Mouse (Mus musculus) adrenal gland, postnatal 14 days (tissue): Measurements from ENCODE around the gene Ccser1. TPM values are rescaled to one million over a fixed set of nuclear protein-coding genes. Genes with fewer than 3 reads are reported as not detected.
"Not testable (repeated sequence)": the region's sequence is repeated elsewhere in the genome, so short reads cannot be mapped to it uniquely, and the experiment has no call there.

Source experiments
- DNase-seq: peaks from one replicate; pipeline ENCODE4 v3.0.0; 2021; ENCODE audit warnings: mixed read lengths
- total RNA-seq: library from RNA; stranded (reverse); gene quantifications from 2 replicates; pipeline ENCODE4 v1.2.3, GENCODE M21; 2021

Ccser1 gene
- total RNA-seq, 1 experiment from 2014 or later: 3.8 TPM

DNA sequence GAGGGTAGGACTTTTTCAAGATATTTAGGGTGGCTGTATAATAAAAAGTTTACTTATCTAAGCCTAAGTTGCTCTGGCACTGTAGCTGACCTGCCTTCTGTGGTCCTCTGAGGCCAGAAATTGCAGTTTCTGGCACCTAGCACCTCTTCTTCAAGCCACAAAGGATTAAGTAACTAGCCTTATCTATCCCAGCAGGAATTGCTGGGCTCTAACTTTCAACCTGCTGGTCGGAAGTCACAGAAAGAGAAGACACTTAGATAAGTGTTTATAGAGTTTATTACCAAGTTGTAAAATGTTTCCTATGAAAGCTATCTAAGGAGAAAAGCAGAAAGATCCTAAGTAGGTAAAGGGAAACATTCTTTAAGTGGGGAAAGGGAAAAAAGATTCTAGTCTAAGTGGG lies 864.3 kb downstream of the Ccser1 start:
- no peak for DNase-seq

DNA sequence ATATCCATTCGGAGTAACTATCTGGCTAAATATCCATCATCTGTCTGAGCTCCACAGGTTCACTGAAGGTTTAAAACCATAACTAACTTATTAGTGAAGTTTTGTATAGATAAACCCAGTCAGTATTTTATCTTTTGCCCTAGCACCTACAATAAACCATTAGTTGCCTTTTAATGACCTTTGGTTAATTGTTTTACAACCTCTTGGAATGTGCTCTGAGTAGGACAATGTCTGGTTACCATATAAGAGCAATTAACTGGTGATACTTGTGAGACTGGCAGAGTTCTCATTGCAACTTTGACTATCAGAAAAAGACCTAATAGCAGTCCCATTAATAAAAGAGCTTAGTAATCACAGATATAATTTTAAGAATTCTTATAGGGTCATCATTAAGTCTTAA lies 864.9 kb downstream of the Ccser1 start:
- not testable (repeated sequence) for DNase-seq

DNA sequence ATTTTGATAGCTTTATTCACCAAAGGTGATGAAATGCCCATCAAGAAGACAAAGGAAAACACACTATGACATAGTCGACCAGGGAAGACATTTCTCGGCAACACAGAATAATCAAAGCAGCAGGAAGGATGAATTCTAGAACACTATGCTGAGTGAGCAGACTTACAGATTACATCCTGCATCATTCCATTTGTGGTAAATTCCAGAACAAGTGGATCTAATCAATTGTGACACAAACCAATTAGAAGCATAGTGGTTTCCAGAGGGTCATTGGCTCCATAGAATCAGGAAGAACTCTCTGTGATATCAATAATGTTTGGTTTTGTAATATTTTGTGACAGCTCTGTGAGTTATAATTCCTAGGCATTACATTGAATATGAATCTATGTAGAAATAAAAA lies 875.2 kb downstream of the Ccser1 start:
- no peak for DNase-seq

DNA sequence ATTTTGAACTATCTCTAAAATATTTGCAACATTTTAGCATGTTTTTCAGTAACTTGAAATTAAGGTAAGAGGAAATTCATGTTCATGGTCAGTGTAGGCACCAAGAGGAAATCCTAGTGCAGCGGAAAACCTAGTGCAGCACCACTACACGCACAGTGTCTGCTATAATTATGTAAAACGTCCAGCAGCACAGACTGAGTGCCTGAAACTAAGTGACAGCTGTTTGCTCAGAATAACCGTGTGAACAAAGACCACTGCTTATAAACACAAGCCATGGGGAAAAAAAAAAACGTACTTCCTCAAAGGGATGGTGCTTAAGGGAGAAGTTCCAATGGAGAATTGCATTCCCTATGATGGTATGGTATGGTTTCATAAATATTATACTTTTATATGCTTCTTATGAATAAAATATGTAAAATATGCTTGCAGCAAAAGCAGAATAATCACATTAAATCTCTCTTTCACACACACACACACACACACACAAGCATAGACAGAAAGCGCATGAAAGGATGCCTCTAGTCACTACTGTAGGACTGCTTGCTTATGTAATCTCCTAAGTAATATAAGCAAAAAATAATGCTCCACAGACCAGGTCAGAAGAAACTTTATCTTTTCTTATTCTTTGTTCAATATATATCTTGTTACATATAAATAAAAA lies 886.4 kb downstream of the Ccser1 start:
- DNase-seq: no peak

GRCm38 (mm10) chr6:62067024-62067380 lies 886.9 kb downstream of the Ccser1 start:
- no peak for DNase-seq

DNA sequence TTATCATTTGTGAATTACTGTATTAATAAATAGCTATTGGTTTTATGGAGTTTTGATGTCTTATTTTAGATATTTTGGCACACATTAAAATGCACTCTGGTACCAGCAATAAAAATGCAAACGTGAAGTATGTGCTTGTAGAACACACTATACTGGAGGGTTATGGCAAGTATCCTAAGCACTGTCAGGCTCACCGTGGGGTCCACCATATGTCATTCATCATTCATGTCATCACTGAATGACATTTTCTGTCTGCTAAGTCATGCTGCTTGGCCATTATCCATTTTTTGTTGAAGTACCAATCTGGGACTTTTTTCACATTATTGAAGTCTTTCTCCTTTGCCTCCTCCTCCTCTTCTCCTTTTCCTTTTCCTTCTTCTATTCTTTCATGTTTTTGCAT lies 925.3 kb downstream of the Ccser1 start:
- DNase-seq: no peak

DNA sequence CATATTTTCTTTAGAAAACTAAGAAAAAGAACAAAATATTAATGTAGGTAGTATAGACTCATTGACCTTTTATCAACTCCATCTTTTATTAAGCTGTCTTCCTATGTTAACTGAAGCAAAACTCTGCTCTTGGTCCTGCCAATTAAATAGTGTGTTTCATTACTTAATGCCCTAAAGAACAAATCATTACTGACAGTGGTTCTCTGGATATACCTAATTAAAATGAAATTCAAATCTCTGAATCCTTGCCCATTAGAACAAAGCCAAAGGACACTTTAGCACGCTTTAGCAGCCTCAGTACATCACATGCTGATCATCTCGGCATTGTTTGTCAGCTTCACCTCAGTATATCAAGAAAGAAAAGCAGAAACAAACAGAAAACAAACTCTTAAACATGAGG lies 952.4 kb downstream of the Ccser1 start:
- no peak for DNase-seq

DNA sequence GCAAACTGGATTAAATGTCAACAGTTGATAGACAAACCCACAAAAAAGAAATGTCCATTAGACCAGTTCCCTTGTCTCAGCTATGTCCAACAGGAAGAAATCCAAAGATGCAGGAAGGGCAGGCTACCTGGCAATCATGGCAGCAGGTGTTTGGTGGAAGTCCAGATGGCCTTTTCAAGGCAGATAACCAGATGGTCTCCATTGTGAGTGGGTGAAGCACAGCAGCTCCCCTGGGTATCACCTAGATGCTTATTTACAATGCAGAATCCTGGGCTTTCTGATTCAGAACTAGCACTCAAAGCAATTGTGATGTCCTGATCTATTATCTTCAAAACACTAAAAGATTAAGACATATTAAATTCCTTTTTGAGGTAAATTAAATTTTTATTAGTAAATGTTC lies 980.2 kb downstream of the Ccser1 start:
- no peak for DNase-seq

- DNase-seq: no peak
Observed at GRCm38 (mm10) chr6:62162596-62162995, 982.5 kb downstream of the Ccser1 start.

GRCm38 (mm10) chr6:62163826-62164225 lies 983.7 kb downstream of the Ccser1 start:
- DNase-seq: no peak

DNA sequence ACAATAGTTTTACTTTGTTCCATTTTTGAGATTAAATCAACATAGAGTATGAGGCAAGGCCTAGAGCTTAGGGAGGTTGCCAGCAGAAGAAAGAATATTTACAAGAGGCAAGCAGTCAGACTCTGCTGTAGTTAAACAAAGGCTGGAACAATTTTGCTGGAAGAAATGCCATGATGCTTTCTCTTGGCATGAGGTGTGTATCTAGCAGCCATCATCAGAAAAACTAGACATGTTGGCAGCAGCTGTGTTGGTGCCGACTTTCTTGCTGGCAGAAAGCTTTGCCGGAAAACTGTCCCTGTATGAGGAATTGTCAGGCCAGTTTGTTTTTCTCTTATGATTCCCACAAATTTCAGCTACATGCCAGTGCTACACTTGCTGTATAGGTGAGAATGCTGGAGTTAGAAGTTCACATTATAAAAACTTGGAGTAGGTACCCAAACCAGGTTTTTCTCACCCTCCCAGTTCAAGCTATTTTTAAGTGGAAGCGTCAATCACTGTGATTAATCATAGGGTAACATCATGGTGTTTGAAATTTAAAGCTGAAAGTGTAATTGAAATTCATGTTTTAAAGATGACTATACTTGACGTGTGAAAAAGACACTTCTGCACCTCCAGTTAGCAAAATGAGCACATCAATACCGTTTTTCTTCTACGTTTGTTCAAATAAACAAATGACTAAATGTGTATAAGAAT lies 1016.5 kb downstream of the Ccser1 start:
- no peak for DNase-seq

DNA sequence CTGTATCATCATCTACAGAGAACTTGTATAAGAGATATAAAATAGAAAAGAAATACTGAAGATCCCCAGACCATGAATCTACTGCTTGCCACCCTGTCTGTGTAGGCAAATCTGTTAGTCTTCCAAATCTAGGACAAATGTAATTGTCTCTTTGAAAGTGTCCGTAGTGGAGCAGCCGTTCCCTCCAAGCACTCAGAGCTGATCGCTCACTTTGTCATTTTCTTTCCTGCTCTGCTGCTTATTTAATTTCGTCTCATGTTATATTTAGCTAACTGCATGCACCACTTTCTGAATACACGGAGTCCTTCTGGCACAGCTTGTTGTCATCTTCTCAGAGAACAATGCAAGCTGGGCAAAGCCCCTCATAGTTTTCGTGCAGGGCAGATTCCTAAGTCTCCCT lies 1018.6 kb downstream of the Ccser1 start:
- no peak for DNase-seq

- DNase-seq: no peak
Observed at GRCm38 (mm10) chr6:62205013-62205412, 1024.9 kb downstream of the Ccser1 start.

DNA sequence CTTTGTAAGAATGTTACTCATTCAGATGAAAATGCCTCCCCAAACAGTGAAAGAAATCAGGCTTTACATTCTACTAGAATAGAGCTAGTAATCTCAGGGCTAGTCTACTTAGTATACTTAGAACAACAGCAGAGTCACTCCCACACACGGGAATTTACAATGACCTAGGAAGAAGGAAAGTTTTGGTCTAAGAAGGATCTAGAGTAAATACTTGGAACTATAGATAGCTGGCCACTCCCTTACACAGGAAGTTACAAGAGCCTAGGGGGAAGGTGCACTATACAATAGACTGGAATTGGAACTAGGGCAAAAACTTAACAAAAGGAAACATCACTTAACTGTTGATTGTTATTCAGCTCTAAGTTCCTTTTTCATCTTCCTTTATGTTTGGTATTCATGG lies 1041.7 kb downstream of the Ccser1 start:
- no peak for DNase-seq

DNA sequence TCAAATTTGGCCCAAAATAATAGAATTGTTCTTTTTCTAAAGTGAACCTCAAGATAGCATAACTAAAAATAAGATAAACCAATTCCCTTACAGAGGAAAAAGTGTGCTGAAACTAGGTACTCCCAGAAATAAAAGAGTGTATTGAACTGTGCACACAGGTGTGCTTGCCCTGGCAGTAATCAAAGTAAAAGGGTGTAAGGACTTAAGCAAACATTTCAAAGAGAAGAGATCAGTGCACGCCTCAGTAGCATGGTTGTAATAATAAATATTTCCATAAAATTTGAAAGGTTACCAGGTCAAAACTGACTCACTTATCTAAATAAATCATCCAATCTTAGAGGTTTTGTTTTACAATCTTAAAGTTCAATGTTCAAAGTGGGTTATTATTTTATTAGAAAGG lies 1083.8 kb downstream of the Ccser1 start:
- no peak for DNase-seq

DNA sequence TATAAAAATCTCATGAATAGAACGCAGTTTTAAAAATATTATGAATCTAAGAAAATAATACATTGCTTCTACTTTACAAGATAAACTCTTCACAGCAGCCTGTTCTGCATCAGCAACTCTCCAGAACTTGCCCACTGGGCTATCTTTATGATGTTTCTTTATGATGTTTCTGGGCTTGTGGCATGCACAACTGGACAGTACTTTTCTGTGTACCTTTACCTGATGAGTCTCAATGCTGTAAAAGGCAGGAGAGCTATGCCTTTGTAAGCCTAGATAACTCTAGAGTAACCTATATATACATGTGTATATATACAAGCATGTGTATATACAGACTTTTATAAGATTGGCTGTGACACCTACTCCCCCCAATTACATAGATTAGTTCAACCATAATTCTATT lies 1084.4 kb downstream of the Ccser1 start:
- no peak for DNase-seq

GRCm38 (mm10) chr6:62281256-62281655 lies 1101.1 kb downstream of the Ccser1 start:
- no peak for DNase-seq

DNA sequence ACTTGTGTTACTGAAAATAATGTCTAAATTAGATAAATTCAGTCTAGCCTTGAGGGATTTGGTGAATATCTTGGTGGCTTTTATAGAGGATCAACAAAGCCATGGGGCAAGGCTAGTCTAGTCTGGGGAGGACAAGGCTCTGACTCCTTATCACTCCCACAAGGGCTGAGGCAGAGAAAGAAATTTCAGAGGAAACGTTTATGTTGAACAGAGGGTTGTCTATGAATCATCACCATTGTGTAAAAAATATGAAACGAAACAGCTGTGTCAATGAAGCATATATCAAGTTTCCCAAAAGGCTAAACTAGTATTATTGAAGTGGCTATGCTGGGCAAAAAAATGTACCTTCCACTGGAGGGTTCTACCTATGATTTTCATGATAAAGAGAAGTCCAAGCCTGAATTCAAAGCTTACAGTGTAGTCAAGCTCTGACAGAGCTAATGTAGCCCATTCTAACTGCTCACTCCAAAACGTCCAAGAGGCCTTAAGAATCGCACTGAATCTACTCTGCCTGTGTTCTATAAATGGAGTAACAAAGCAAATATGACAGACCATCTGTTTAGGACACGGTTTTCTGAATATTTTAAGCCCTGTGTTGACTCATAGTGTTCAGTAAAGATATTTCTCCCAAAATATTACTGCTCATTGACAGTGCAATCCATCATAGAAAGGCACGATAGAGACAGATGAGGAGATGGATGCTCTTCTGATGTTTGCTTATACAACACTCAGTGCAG lies 1121.6 kb downstream of the Ccser1 start:
- DNase-seq: no peak

DNA sequence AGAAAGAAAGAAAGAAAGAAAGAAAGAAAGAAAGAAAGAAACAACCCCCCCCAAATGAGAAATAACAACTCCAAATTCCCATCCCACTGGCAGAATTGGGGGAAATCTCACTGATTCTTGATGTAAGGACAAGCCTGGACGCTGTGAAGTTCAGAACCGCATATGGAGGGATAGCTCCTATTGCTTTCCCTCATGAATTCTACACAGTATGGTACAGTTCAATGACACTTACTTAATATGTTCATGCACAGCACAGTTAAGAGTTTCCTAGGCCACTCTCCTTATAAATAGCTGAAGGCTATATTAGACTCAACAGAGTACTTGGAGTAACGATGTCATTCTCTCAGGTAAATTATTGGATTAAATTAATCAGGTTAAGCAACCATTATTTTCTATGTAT lies 1138.5 kb downstream of the Ccser1 start:
- DNase-seq: no peak

- DNase-seq: no peak
Observed at GRCm38 (mm10) chr6:62340319-62340718, 1160.2 kb downstream of the Ccser1 start.

DNA sequence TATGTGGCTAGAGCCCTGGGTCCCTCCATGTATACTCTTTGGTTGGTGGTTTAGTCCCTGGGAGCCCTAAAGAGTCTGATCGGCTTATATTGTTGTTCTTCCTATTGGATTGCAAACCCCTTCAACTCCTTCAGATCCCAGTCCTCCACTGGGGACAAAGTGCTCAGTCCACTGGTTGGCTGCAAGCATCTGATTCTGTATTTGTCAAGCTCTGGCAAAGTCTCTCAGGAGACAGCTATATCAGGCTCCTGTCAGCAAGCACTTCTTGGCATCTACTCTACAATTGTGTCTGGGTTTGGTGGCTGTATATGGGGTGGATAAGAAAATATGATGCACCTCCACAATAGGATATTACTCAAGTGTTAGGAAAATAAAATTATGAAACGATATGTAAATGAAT lies 1187.7 kb downstream of the Ccser1 start:
- DNase-seq: no peak
